Mouse (Mus musculus): ENCODE measurements around the gene Bmp4. TPM values are rescaled to one million over a fixed set of nuclear protein-coding genes. Genes with fewer than 3 reads are reported as not detected.

The Bmp4 gene
- polyA plus RNA-seq (2014; fragmentation: Nextera tagmentation; extraction: Ambion mirVana) = 6.9 and 10.3 TPM in 2 replicates

DNA sequence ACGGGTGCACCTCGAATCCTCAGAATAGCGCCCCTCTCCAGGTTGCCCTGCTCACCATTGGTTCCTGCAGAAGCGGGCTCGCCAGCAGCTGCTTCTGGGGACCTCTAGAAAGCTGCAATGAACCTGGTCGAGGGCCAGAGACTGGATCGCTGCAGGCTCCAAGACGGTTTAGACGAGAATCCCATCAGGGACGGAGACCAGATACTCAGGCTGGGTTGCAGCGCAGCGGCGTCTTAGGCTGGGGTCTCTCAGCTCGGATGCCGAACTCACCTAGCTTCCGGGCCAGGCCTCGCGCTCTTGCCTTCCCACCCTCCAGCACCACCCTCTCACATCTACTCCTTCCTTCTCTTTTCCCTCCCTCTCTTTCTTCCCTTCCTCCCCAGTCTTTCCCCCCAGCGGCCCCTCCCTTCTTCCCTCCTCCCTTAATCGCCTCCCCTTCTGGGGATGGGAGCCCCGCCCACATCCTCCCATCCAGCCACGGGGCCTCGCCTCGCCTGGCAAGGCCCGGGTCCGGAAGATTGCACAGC is at the start of gene Bmp4:
Gene Bmp4 (minus strand): TSS at position 421 of the 527 bp plus-strand sequence.
- no peak for ATAC-seq (replicated peaks; ENCODE audit: low FRiP score)
- no peak within 1 kb of the TSS for H3K9ac ChIP-seq (ENCODE audit: low read depth, low read length)
- peak within 1 kb of the TSS; percentile 58 for H3K4me2 ChIP-seq
- no peaks in the 10 kb centered on the region for H3K36me3 ChIP-seq (ENCODE audit: control insufficient read depth, insufficient read depth, low read length)
- H3K27ac ChIP-seq (ENCODE audit: low read depth, low read length) = no peak within 1 kb of the TSS
- no peaks in the 10 kb centered on the region for H3K9me3 ChIP-seq (ENCODE audit: control insufficient read depth, low read length)
- DNase-seq (ENCODE audit: low spot score) = no peak
- H3K4me1 ChIP-seq (replicated peaks; ENCODE audit: control insufficient read depth, insufficient read depth, low read length) = peaks cover 14% of the 10 kb centered on the region
- peak within 1 kb of the TSS; percentile 58 for H3K4me3 ChIP-seq (ENCODE audit: low read depth, low read length)
- 1% methylated on average over 26 of the region's 26 CpGs for WGBS
- peaks cover 76% of the 10 kb centered on the region for H3K27me3 ChIP-seq (replicated peaks; ENCODE audit: control insufficient read depth, insufficient read depth, low read length)

- Histone ChIP-seq H3K27me3 (replicated peaks; ENCODE audit: control insufficient read depth, insufficient read depth, low read length) (no peaks in the 10 kb centered on the region), H3K9ac (ENCODE audit: low read depth, low read length) (no peak overlapping the region), H3K4me2 (no peak overlapping the region), H3K36me3 (ENCODE audit: control insufficient read depth, insufficient read depth, low read length) (no peaks in the 10 kb centered on the region), H3K4me1 (replicated peaks; ENCODE audit: control insufficient read depth, insufficient read depth, low read length) (no peaks in the 10 kb centered on the region), H3K4me3 (ENCODE audit: low read depth, low read length) (no peak overlapping the region), H3K9me3 (ENCODE audit: control insufficient read depth, low read length) (no peaks in the 10 kb centered on the region), H3K27ac (ENCODE audit: low read depth, low read length) (no peak overlapping the region)
- DNase-seq (ENCODE audit: low spot score) (no peak), ATAC-seq (replicated peaks; ENCODE audit: low FRiP score) (no peak)
- 75% methylated on average over 5 of the region's 5 CpGs for WGBS
Measured at GRCm38 (mm10) chr14:46439461-46440048, 49.1 kb upstream of the Bmp4 start.

DNA sequence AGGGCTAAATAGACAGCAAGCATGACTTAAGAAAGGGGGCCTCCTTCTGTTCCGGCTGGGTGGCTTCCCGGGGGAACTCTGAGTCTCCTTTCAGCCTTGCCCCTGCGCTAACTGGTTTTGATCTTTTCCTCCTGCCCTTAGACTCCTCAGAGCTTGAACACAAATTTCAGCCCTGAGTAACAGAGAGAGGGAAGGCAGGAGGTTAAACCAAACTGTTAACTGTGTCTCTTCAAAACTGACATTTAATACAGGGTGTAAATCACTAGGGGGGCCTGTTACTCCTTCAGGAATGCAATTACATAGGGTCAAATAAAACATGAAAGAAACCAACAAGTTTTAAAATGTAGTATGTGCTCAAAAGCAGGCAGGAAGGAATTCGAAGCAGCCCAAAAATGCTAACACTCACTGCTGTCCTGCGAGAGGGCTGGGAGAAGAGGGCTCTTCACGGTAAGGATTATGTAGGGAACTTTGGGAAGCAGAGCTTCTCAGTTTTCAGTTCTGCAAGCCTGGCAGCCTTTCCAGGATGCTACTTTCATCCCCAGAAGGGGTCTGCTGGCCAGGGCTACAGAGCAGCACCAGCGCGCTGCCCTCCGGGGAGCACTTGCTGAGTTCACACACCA is 46.1 kb upstream of the Bmp4 start:
- ATAC-seq (replicated peaks; ENCODE audit: low FRiP score) (no peak), DNase-seq (ENCODE audit: low spot score) (no peak)
- Histone ChIP-seq H3K36me3 (ENCODE audit: control insufficient read depth, insufficient read depth, low read length) (no peaks in the 10 kb centered on the region), H3K4me3 (ENCODE audit: low read depth, low read length) (no peak overlapping the region), H3K4me2 (no peak overlapping the region), H3K27ac (ENCODE audit: low read depth, low read length) (no peak overlapping the region), H3K9ac (ENCODE audit: low read depth, low read length) (no peak overlapping the region), H3K4me1 (replicated peaks; ENCODE audit: control insufficient read depth, insufficient read depth, low read length) (no peaks in the 10 kb centered on the region), H3K9me3 (ENCODE audit: control insufficient read depth, low read length) (no peaks in the 10 kb centered on the region), H3K27me3 (replicated peaks; ENCODE audit: control insufficient read depth, insufficient read depth, low read length) (no peaks in the 10 kb centered on the region)
- 31% methylated on average over 9 of the region's 9 CpGs for WGBS

- 92% methylated on average over 5 of the region's 5 CpGs for WGBS
- Histone ChIP-seq H3K9ac (ENCODE audit: low read depth, low read length) (no peak overlapping the region), H3K4me1 (replicated peaks; ENCODE audit: control insufficient read depth, insufficient read depth, low read length) (no peaks in the 10 kb centered on the region), H3K4me2 (no peak overlapping the region), H3K9me3 (ENCODE audit: control insufficient read depth, low read length) (no peaks in the 10 kb centered on the region), H3K36me3 (ENCODE audit: control insufficient read depth, insufficient read depth, low read length) (no peaks in the 10 kb centered on the region), H3K4me3 (ENCODE audit: low read depth, low read length) (no peak overlapping the region), H3K27ac (ENCODE audit: low read depth, low read length) (no peak overlapping the region), H3K27me3 (replicated peaks; ENCODE audit: control insufficient read depth, insufficient read depth, low read length) (no peaks in the 10 kb centered on the region)
- no peak for ATAC-seq (replicated peaks; ENCODE audit: low FRiP score)
- no peak for DNase-seq (ENCODE audit: low spot score)
Measured at GRCm38 (mm10) chr14:46430231-46430630, 39.8 kb upstream of the Bmp4 start.

DNA sequence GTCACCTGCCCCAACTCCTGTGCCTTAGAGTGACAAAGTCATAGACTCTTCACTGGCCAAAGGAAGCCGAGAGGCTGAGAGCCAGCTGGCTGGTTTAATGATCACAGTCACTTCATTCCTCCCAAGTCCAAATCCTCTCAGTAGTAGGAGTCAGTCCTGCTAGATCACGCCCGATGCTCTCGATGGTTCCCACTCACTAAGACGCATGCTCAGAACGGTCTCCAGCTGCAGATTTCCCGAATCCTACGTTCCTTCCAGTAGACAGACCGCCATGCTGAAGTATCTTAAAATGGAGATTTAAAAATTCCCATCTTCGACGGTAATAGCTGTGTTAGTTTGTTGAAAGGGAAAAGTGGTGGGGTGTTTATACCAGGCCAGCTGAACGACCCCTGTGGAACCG is 36.8 kb upstream of the Bmp4 start:
- no peaks in the 10 kb centered on the region for H3K27me3 ChIP-seq (replicated peaks; ENCODE audit: control insufficient read depth, insufficient read depth, low read length)
- ATAC-seq (replicated peaks; ENCODE audit: low FRiP score) (no peak), DNase-seq (ENCODE audit: low spot score) (no peak)
- no peaks in the 10 kb centered on the region for H3K9me3 ChIP-seq (ENCODE audit: control insufficient read depth, low read length)
- no peak overlapping the region for H3K4me3 ChIP-seq (ENCODE audit: low read depth, low read length)
- no peak overlapping the region for H3K9ac ChIP-seq (ENCODE audit: low read depth, low read length)
- no peak overlapping the region for H3K27ac ChIP-seq (ENCODE audit: low read depth, low read length)
- no peaks in the 10 kb centered on the region for H3K36me3 ChIP-seq (ENCODE audit: control insufficient read depth, insufficient read depth, low read length)
- 90% methylated on average over 13 of the region's 13 CpGs for WGBS
- no peaks in the 10 kb centered on the region for H3K4me1 ChIP-seq (replicated peaks; ENCODE audit: control insufficient read depth, insufficient read depth, low read length)
- H3K4me2 ChIP-seq = no peak overlapping the region

DNA sequence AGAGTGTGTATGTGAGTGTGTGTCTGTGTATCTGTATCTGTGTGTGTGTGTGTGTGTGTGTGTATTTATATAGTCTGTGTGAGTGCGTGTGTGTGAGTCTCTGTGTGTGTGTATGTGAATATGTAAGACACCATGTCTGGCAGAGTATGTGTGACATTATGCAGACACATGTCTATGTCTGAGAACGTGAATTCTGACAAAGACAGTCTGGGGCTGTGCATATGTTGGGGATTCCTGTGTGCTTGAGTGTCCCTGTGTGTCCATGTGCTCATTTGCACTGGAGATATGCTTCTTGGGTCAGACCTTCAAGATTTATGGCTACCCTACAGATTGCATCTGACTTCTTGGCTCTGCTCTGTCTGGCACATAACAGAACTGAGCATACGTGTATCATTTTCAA is 31.4 kb upstream of the Bmp4 start:
- 78% methylated on average over 3 of the region's 3 CpGs for WGBS
- DNase-seq (ENCODE audit: low spot score) (no peak), ATAC-seq (replicated peaks; ENCODE audit: low FRiP score) (no peak)
- H3K27ac ChIP-seq (ENCODE audit: low read depth, low read length) = no peak overlapping the region
- H3K4me1 ChIP-seq (replicated peaks; ENCODE audit: control insufficient read depth, insufficient read depth, low read length) = 0 out of 2 replicates have a peak, but pooled peaks cover 3% of the 10 kb centered on the region
- no peak overlapping the region for H3K4me2 ChIP-seq
- no peaks in the 10 kb centered on the region for H3K36me3 ChIP-seq (ENCODE audit: control insufficient read depth, insufficient read depth, low read length)
- H3K4me3 ChIP-seq (ENCODE audit: low read depth, low read length) = no peak overlapping the region
- no peak overlapping the region for H3K9ac ChIP-seq (ENCODE audit: low read depth, low read length)
- no peaks in the 10 kb centered on the region for H3K27me3 ChIP-seq (replicated peaks; ENCODE audit: control insufficient read depth, insufficient read depth, low read length)
- no peaks in the 10 kb centered on the region for H3K9me3 ChIP-seq (ENCODE audit: control insufficient read depth, low read length)

GRCm38 (mm10) chr14:46419269-46419668 is 28.8 kb upstream of the Bmp4 start:
- ATAC-seq (replicated peaks; ENCODE audit: low FRiP score) (no peak), DNase-seq (ENCODE audit: low spot score) (no peak)
- Histone ChIP-seq H3K27me3 (replicated peaks; ENCODE audit: control insufficient read depth, insufficient read depth, low read length) (no peaks in the 10 kb centered on the region), H3K4me2 (no peak overlapping the region), H3K27ac (ENCODE audit: low read depth, low read length) (no peak overlapping the region), H3K36me3 (ENCODE audit: control insufficient read depth, insufficient read depth, low read length) (no peaks in the 10 kb centered on the region), H3K4me1 (replicated peaks; ENCODE audit: control insufficient read depth, insufficient read depth, low read length) (0 out of 2 replicates have a peak, but pooled peaks cover 3% of the 10 kb centered on the region), H3K4me3 (ENCODE audit: low read depth, low read length) (no peak overlapping the region), H3K9me3 (ENCODE audit: control insufficient read depth, low read length) (no peaks in the 10 kb centered on the region), H3K9ac (ENCODE audit: low read depth, low read length) (no peak overlapping the region)
- 64% methylated on average over 11 of the region's 11 CpGs for WGBS

DNA sequence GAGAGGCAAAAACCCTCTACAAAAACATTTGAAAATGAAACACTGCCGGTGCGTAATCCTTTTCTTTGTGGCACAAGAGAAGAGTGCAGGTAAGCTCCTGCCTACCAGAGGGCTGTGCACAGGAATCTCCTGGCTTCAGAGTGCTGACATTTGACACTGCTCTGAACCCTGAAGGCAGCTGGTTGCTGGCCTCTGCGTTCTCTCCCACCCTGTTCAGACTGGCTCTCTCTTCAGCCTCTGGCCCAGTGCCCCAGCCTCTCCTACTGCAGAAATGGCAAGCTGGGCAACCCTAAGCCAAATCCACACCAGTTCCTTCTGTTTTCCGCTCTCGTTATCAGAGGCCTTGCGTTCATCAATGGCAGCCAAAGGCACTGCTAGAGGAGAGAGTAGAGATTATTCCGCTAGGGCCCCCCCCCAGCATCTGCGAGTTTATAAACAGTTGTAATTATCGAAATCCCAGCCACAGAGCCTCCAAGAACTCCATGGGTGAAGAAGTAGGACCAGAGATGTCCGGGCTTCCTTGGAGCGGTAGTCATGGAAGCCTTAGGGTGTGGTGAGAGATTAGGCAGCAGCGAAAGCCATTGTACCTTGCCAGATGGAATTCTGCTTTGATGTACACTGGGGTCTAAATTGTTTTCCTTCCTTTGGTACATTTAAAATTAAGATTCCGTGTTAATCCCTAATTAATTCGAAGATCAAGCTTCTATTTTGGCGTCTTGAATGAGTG is 28.1 kb upstream of the Bmp4 start:
- Histone ChIP-seq H3K9me3 (ENCODE audit: control insufficient read depth, low read length) (no peaks in the 10 kb centered on the region), H3K9ac (ENCODE audit: low read depth, low read length) (no peak overlapping the region), H3K36me3 (ENCODE audit: control insufficient read depth, insufficient read depth, low read length) (no peaks in the 10 kb centered on the region), H3K4me1 (replicated peaks; ENCODE audit: control insufficient read depth, insufficient read depth, low read length) (0 out of 2 replicates have a peak, but pooled peaks cover 3% of the 10 kb centered on the region), H3K4me3 (ENCODE audit: low read depth, low read length) (no peak overlapping the region), H3K27me3 (replicated peaks; ENCODE audit: control insufficient read depth, insufficient read depth, low read length) (no peaks in the 10 kb centered on the region), H3K4me2 (no peak overlapping the region), H3K27ac (ENCODE audit: low read depth, low read length) (no peak overlapping the region)
- ATAC-seq (replicated peaks; ENCODE audit: low FRiP score) (no peak), DNase-seq (ENCODE audit: low spot score) (no peak)
- WGBS = 77% methylated on average over 15 of the region's 15 CpGs
